Mouse (Mus musculus) thymus, adult 2 months (tissue): ENCODE data around the gene Mien1.
A peak's percentile ranks its signal among the peaks of the same experiment; 100 is the strongest.

ENCODE experiments used
- CTCF ChIP-seq: fragments of 200-500 bp; IDR thresholded peaks from 2 replicates; pipeline ENCODE4 v1.5.1; 2012; ENCODE audit warnings: mild to moderate bottlenecking, control low read depth, low read length, moderate library complexity, borderline replicate concordance; ENCODE audit not compliant: control insufficient read depth, poor library complexity, insufficient read depth; ENCODE audit errors: extremely low read depth
- POLR2A ChIP-seq: fragments of 200-500 bp; IDR thresholded peaks from 2 replicates; pipeline ENCODE4 v1.6.1; 2012; ENCODE audit warnings: mild to moderate bottlenecking, low read length, control low read depth, moderate library complexity; ENCODE audit not compliant: control insufficient read depth, poor library complexity, insufficient read depth; ENCODE audit errors: extremely low read depth

DNA sequence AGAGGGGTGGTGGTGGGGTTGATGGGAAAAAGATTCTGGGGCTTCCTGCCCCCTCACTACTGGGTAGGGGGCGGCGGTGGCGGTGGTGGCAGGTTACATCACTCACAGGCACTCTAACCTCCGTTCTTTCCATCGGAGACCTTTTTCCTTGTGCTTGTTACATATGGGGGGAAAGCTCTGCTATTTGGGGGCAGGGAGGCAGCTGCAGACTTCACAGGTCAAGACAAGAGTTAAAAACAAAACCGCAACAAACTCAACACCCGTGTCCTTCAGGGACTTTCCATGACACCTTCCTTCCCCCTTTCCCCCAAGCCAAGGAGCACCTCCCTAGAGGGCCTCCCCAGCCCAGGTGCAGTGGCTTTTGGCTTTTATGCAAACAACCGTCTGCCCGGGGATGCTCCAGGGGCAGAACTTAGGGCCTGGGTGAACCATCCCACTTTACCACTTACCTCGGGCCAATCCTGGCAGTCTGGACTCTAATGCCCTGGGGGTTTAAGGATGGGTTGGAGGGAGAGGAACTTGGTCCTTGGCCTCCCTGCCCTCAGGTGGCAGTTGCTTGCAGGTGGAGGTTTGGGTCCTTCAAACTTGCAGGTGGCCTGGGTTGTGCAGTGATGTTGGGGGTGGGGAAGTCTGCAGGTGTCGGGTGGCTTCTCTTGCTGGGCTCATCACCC, 20.4 kb upstream of the Mien1 start:
- no peak; the same call in 1 of the 2 replicates for TF ChIP-seq CTCF
- 0 out of 2 replicates have a peak, but pooled peaks have one; percentile 13 for TF ChIP-seq POLR2A
